Mouse (Mus musculus) adrenal gland, adult 2 months (tissue): ENCODE results near the gene Pbld2. TPM values are rescaled to one million over a fixed set of nuclear protein-coding genes. Genes with fewer than 3 reads are reported as not detected.
A peak's percentile ranks its signal among the peaks of the same experiment; 100 is the strongest.
"Not testable (repeated sequence)": the region's sequence is repeated elsewhere in the genome, so short reads cannot be mapped to it uniquely, and the experiment has no call there.

Source experiments
- DNase-seq: peaks from one replicate; pipeline ENCODE4 v3.0.0; 2021
- polyA plus RNA-seq: library from polyadenylated mRNA; depleted of rRNA; stranded (reverse); fragments of >200 nt; gene quantifications from 2 replicates; pipeline ENCODE4 v1.2.3, GENCODE M21; 2012
- total RNA-seq, 2 experiments: library from RNA; stranded (reverse); gene quantifications; 2 replicates each; pipeline ENCODE4 v1.2.3; 2021

Gene Pbld2
- total and polyA plus RNA-seq, 3 experiments, result 1.4 to 3.9 (median 3.1) TPM

DNA sequence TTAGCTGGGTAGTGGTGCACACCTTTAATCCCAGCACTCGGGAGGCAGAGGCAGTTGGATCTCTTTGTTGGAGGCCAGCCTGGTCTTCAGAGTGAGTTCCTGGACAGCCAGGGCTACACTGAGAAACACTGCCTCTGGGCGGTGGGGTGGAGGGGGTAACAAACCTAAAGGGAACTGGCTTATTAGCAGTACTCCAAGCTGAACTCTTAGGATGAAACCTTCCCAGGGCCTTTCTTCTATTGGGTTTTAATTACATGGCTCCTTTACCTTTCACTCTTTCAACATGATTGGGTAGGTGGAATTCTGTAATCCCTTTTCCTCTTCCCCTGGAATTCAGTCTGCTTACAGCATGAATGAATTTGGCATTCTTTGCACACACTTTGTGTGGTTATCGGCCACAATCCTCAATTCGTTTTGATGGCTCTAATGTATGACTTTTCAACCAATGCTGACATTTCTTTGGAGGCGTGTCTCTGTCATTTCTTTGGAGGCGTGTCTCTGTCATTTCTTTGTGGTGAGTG lies 1.4 kb downstream of the Pbld2 start:
- no peak for DNase-seq

GRCm38 (mm10) chr10:63026156-63026794 lies 2.2 kb downstream of the Pbld2 start:
- DNase-seq, result no peak

GRCm38 (mm10) chr10:63026795-63027160 lies 2.7 kb downstream of the Pbld2 start:
- DNase-seq, result no peak

DNA sequence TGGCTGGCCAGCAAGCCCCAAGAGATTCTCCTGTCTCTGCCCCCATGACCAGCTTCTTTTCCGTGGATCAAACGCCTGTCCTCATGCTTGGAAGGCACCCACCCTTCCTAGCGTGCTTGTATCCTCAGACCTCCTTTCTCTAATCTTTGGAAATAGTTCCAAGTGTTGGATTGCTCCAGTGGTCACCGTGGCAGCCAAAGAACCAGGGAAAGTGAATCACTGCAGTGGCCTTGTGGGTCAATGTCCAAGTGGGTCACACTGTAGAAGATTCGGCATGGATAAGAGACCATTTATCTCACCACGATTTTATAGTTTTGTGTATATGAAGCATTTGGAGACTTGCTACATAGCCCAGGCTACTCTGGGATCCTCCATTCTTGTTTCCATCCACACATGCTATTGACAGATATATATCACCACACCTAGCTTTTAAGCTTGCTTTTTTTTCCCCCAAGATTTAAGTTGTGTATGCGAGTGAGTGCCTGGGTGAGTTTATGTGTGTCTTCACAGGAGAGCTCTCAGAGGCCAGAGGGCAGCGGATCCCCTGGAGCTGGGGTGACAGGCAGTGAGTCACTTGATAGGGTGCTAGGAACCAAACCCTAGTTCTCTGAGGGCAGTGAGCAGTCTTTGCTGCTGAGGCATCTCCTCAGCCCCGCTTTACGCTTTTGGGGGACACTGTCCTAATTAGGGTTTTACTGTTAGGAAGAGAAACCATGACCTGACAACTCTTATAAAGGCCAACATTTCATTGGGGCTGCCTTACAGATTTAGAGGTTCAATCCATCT lies 3.5 kb downstream of the Pbld2 start:
- peak; percentile 73 for DNase-seq

DNA sequence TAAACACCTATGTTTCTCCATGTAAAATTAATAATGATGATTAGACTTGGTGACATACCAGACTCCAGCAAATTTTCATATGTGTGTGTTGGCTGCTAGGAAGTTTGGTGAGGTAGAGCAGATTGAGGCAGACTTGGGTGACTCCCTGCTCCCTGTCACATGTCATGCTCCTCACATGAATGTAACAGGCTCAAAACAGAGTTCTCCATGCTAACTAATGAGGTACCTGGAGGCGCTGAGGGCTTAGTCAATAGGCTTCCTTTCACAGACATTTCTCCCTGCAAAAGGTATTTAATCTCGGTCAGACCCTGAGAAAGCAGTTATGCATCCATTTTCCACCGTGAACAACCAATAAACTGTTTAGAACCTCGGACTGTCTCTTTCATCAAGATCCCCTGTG lies 4.3 kb downstream of the Pbld2 start:
- DNase-seq, result no peak

DNA sequence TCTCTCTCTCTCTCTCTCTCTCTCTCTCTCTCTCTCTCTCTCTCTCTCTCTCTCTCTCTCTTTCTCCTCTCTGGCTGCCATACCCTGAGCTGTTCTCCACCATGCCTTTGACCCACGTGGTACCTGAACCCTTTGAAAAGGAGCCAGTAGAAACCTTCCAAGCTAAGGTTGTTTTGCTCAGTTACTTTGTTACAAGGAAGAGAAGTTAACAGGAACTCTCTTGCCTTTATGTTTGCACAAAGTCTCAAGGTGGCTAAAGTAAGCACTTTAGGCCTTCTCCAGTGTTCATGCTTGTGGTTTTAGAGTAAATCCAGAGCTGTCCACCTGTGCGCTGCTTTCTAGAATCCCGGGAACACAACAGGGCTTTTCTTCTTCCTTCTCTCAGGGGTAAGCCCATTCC lies 8.2 kb downstream of the Pbld2 start:
- DNase-seq, result no peak

DNA sequence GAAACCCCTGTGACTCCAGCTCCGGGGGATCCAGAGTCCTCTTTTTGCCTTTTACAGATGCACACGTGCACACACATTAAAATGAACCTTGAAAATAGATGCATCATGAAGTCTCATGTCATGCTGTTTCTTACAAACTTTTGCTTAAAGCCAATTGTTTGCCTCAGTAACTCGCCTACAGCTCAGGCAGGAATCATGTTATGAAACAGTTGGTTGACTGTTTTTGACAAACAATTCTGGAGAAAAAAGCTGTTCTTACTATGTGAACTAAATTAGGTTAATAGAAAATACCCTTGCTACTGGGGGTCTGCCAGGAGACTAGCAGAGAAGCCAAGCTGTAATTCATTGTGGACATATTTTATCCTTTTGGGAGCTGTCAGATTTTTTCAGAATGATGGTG lies 8.8 kb downstream of the Pbld2 start:
- no peak for DNase-seq

- DNase-seq, result no peak
Observed at GRCm38 (mm10) chr10:63038571-63039320, 14.6 kb downstream of the Pbld2 start.

DNA sequence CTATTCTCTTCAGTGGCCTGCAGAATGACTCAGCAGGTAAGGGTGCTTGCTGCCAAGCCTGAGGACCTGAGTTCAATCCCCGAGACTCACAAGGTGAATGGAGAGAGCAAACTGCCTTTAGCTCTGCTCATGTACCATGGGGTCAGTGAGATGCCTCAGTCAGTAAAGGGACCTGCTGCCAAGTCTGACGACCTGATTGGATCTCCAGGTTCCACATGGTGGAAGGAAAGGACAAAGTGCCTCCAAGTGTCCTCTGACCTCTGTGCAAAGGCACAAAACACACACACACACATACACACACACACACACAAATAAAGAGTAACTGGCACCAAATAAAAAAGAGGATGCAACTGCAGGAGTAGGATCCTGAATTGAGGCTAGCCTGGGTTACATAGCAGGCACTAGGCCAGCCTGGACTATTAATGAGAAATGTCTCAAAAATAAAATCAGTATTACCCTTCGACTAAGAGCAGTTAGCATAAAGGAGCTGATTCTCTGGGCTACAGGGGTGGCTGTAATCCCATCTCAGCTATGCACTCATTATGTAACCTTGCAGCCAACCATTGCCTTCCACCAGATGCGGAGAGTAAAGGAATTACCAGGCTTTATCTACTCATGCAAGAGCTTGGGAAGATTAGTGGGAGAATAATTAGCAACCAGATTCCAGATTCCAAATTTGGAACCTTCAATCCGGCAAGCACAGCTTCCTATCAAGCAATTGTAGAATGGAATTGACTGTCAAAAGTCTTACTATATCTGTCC lies 15.9 kb downstream of the Pbld2 start:
- no peak for DNase-seq

DNA sequence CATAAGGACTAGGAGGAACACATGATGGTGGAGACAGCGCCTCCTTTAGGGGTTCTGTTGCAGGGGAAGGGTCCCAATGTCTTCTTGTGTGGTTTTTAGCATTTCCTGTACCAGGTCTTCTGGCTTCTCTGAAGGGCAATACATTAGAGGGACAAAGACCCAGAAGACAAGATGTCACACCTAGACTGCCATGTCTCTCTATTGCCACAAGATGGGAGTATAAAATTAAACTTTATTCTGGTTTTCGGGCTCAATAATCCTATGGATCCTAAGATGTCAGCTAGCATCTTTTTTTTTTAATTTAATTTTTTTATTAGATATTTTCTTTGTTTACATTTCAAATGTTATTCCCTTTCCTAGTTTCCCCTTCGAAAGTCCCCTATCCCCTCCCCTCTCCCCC lies 19.0 kb downstream of the Pbld2 start:
- no peak for DNase-seq

DNA sequence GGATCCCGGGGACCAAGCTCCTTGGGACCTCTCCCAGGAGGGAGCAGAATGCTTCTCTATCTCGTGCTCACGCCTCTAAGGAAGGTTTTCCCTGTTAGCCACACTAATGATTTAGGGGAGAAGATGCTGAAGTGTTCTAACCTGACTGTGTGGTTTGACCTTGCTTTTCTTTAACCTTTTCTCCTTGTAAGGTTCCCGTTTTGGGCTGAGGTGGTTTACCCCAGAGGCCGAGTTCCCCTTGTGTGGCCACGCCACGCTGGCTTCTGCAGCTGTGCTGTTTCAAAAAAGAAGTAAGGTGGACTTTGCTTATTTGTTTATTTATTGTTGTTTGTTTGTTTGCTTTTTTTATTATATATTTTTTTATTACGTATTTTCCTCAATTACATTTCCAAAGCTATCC lies 23.6 kb downstream of the Pbld2 start:
- no peak for DNase-seq

GRCm38 (mm10) chr10:63049106-63049505 lies 25.0 kb downstream of the Pbld2 start:
- no peak for DNase-seq

DNA sequence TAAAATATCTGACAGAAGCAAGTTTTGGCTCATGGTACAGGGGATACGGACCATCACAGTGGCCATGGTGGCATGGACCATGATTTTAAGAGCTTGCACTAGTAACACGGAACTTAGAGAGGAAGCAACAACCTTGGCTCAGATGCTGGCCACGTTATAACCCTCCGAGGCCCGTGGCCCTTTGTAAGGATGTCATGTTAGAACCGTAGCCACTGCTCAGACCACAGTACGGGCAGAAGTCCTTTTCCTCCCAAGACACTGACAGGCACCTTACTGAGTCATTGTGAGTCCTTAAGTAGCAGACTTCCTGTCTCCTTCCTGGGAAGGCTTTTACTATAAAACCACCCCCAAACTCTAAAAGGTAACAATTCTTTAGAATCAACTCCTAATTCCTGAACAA lies 27.2 kb downstream of the Pbld2 start:
- DNase-seq, result no peak

GRCm38 (mm10) chr10:63052011-63052410 lies 27.9 kb downstream of the Pbld2 start:
- DNase-seq, result no peak

DNA sequence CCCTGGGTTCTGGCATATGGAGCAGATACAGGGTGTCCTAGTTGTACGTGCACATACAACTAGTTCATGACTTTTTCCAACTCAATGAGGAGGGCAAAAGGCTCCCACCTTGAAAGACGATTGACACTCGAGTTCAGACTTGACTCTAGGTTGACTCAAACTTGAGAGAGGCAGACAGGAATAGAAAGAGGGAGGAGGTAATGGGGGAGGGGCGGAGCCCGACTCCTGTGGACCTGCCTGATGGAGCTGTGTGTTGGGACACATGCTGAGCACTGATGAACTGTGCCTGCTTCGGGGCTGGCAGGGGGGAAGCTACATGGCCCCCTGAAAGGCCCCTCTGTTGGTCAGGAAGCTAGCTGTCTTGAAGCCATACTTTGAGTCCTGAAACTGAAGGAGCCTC lies 28.9 kb downstream of the Pbld2 start:
- DNase-seq, result no peak

GRCm38 (mm10) chr10:63054071-63054470 lies 30.0 kb downstream of the Pbld2 start:
- DNase-seq, result not testable (repeated sequence)

DNA sequence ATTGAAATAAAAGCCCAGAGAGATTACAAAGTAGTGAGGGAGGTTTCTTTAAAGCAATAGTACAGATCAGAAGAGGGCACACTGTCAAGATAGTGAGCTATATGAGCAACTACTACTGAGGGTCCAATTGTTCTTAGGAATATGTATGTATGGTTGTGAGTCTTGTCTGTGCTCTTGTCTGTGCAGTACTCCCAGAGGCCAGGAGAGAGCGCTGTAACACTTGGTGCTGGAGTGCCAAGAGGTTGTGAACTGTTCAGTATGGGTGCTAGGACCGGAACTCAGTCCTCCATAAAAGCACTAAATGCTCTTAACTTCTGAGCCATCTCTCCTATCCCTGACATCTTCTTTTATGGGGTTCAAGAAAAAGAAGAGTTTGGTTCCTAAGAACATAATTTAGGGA lies 30.5 kb downstream of the Pbld2 start:
- no peak for DNase-seq

GRCm38 (mm10) chr10:63056966-63057750 lies 33.0 kb downstream of the Pbld2 start:
- peak; percentile 62 for DNase-seq

DNA sequence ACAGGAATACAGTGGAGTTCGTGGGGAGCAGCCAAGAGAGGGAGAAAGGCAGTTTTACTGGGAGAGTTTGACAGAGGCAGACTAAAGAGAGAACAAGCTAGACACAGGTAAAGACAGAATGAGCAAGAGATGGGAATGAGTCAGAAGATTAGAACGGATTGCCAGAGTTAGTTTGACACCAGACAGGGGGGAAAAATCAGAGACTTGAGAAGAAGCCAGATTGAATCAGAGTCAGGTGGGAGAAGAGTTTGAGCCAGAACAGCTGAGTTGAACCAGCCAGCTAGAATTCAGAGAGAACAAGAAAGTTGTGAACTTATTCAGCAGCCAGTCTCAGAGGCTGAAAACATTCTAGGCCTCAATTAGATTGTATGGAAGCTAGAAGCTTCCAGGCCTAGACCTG lies 35.7 kb downstream of the Pbld2 start, which contains the start of gene Pbld1:
TSS of gene Pbld1 (plus strand) at position 301 of the 400 bp plus-strand sequence.
- no peak for DNase-seq

- DNase-seq, result peak; percentile 45
Observed at GRCm38 (mm10) chr10:63060406-63060805, 36.3 kb downstream of the Pbld2 start.

DNA sequence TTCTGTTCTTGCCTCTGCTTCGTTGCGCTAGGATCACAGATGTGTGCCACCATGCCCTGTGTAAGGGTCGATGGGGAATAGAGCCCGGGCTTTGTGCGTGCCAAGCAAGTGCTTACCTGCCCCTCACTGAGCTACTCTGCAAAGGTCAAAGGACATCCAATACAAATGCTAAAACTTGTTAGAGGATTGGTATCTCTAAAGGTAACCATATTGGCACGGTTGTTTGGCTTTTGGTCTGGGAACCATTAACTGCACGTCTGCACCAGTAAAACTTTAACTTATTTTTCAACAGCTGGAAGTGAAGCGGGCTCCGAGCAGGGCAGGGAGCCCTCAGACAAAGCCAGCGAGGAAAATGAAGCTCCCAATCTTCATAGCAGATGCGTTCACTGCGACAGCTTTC lies 37.2 kb downstream of the Pbld2 start:
- DNase-seq, result no peak
